8 mouse cellular contexts compared by ENCODE assay signal in the genomic region with DNA sequence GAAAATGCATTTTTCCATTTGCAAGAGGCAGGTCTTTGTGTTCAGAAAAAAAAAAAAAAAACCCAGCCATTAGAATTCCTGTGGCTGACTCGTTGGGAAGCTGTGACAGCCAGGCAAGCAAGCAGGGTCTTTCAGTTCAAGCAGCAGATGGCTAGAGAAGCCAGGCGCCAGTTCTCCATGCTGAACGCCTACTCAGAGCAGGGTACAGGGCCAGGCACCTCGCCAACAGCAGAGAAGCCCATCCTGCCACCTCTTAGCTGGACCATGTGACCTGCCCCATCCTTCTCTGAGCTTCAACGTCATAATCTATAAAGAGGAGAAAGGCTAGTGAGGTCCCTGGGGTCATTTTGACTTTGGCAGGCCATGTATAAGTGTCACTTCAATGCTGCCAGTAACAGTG.
DNase-seq lines count a peak whose midpoint lies in the region; ATAC-seq lines count a peak whose summit lies in the region.

No protein-coding gene starts in this region.

- no peak overlapping the region for H3K4me2 ChIP-seq in neural tube, embryonic 15.5 days
- H3K4me2 ChIP-seq in liver, embryonic 11.5 days: no peak overlapping the region

- H3K36me3 ChIP-seq in embryonic facial prominence, embryonic 10.5 days (replicated peaks): peaks cover 7% of the 10 kb centered on the region; the same call in 1 of the 2 replicates
- H3K36me3 ChIP-seq in neural tube, embryonic 15.5 days: no peaks in the 10 kb centered on the region
- no peaks in the 10 kb centered on the region for H3K36me3 ChIP-seq in liver, embryonic 11.5 days (ENCODE audit: control insufficient read depth, insufficient read depth, low read length)

- H3K27me3 ChIP-seq in embryonic facial prominence, embryonic 10.5 days (replicated peaks; ENCODE audit: low read depth, poor library complexity, severe bottlenecking): no peaks in the 10 kb centered on the region
- H3K27me3 ChIP-seq in neural tube, embryonic 15.5 days (replicated peaks): no peaks in the 10 kb centered on the region
- H3K27me3 ChIP-seq in liver, embryonic 11.5 days (replicated peaks; ENCODE audit: control insufficient read depth, insufficient read depth, low read length): no peaks in the 10 kb centered on the region

- DNase-seq in retina, postnatal 1 day: peak; percentile 66
- no peak for DNase-seq in retina, embryonic 14.5 days (ENCODE audit: low spot score)
- DNase-seq in embryonic facial prominence, embryonic 10.5 days (ENCODE audit: low spot score): no peak
- peak; percentile 77 to 81 for DNase-seq in layer of hippocampus, postnatal 10 days (ENCODE audit: low spot score in 2 of 2)
- DNase-seq in ovary, postnatal 10 days (ENCODE audit: low spot score): no peak
- no peak for DNase-seq in liver, embryonic 11.5 days (ENCODE audit: low spot score)

- H3K4me1 ChIP-seq in embryonic facial prominence, embryonic 10.5 days: peaks cover 37% of the 10 kb centered on the region
- peaks cover 40% of the 10 kb centered on the region for H3K4me1 ChIP-seq in neural tube, embryonic 15.5 days
- peaks cover 5% of the 10 kb centered on the region; the same call in 1 of the 2 replicates for H3K4me1 ChIP-seq in liver, embryonic 11.5 days (replicated peaks; ENCODE audit: control insufficient read depth, insufficient read depth, low read length)

- 58% methylated on average over 5 of the region's 5 CpGs for WGBS in embryonic facial prominence, embryonic 10.5 days
- WGBS in neural tube, embryonic 15.5 days: 25% methylated on average over 5 of the region's 5 CpGs
- WGBS in liver, embryonic 11.5 days: 53% methylated on average over 5 of the region's 5 CpGs

- H3K9me3 ChIP-seq in embryonic facial prominence, embryonic 10.5 days: no peaks in the 10 kb centered on the region
- H3K9me3 ChIP-seq in neural tube, embryonic 15.5 days (replicated peaks): no peaks in the 10 kb centered on the region
- H3K9me3 ChIP-seq in liver, embryonic 11.5 days (ENCODE audit: control insufficient read depth, low read length): no peaks in the 10 kb centered on the region

- H3K4me3 ChIP-seq in embryonic facial prominence, embryonic 10.5 days: no peak overlapping the region
- no peak overlapping the region for H3K4me3 ChIP-seq in neural tube, embryonic 15.5 days (replicated peaks)
- H3K4me3 ChIP-seq in liver, embryonic 11.5 days (ENCODE audit: low read depth, low read length): no peak overlapping the region

- H3K27ac ChIP-seq in embryonic facial prominence, embryonic 10.5 days (replicated peaks): 0 out of 2 replicates have a peak overlapping the region, but pooled peaks have one; percentile 30
- H3K27ac ChIP-seq in neural tube, embryonic 15.5 days (replicated peaks): peak overlapping the region; percentile 64
- H3K27ac ChIP-seq in liver, embryonic 11.5 days (ENCODE audit: low read depth, low read length): no peak overlapping the region

- no peak overlapping the region for H3K9ac ChIP-seq in neural tube, embryonic 15.5 days (replicated peaks)
- H3K9ac ChIP-seq in liver, embryonic 11.5 days (ENCODE audit: low read depth, low read length): no peak overlapping the region

- peak; percentile 45; the same call in 1 of the 2 replicates for ATAC-seq in neural tube, embryonic 15.5 days (ENCODE audit: low FRiP score)
- no peak for ATAC-seq in liver, embryonic 11.5 days (replicated peaks; ENCODE audit: low FRiP score)
- ATAC-seq in CD4-positive, CD25-positive, alpha-beta regulatory T cell, adult 4 months: no peak

Comparison
In these comparisons a context has a peak if more than half of its experiments do, and no peak if none do; other contexts are left out.
1. DNase-seq: peak in retina, postnatal 1 day (single experiment) and layer of hippocampus, postnatal 10 days (2 of 2); none in retina, embryonic 14.5 days (single experiment), embryonic facial prominence, embryonic 10.5 days (single experiment), ovary, postnatal 10 days (single experiment) and liver, embryonic 11.5 days (single experiment).